Mouse (Mus musculus): ENCODE results near the gene Spic.

Gene Spic

GRCm38 (mm10) chr10:88645448-88645847, 39.4 kb downstream of the Spic start:
- DNase-seq (ENCODE audit: low spot score): no peak

- no peak for DNase-seq (ENCODE audit: low spot score)
These were observed 53.4 kb downstream of the Spic start for GRCm38 (mm10) chr10:88631330-88631953.

GRCm38 (mm10) chr10:88630663-88631329, 54.0 kb downstream of the Spic start:
- DNase-seq (ENCODE audit: low spot score): no peak

DNA sequence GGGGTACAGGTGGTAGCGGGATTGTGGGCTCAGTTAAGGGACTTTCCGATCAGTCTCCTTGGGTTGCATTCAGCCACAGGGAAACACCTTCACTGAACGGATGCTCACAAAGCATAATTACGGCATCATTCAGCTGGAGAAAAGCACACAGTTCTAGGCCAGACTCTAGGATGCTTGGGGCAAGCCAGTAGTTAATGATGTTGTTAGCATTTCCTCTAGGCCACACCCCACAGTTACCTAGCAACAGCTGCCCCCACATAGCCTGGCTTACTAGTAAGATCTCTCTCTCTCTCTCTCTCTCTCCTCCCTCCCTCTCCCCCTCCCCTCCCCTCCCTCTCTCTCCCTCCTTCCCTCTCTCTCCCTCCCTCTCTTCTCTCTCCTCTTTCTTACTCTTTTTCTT, 57.8 kb downstream of the Spic start:
- DNase-seq (ENCODE audit: low spot score): no peak

GRCm38 (mm10) chr10:88626176-88626575, 58.6 kb downstream of the Spic start:
- no peak for DNase-seq (ENCODE audit: low spot score)

Data from embryo, embryonic 10.5 days (tissue).